Mouse (Mus musculus) ES-E14 (cell line): ENCODE data around the gene Coasy. TPM values are rescaled to one million over a fixed set of nuclear protein-coding genes. Genes with fewer than 3 reads are reported as not detected.

Source experiments
- DNase-seq: peaks from one replicate; pipeline ENCODE4 v3.0.0-alpha.2; 2013; ENCODE audit warnings: low read depth, low spot score
- H3K27ac ChIP-seq: 2 replicates; pipeline ENCODE4 v1.5.1; 2012; ENCODE audit warnings: low read depth, mild to moderate bottlenecking, low read length, moderate library complexity, mixed read lengths; ENCODE audit not compliant: poor library complexity, insufficient read depth, severe bottlenecking
- H3K36me3 ChIP-seq: 2 replicates; pipeline ENCODE4 v1.6.1; 2012; ENCODE audit warnings: mild to moderate bottlenecking, low read length, moderate library complexity, mixed read lengths; ENCODE audit not compliant: control insufficient read depth, poor library complexity, insufficient read depth, severe bottlenecking
- H3K4me1 ChIP-seq, 2 experiments: fragments of 150-350 bp in 1 of 2; sonication (generic) in 1 of 2; 2 replicates each; pipeline ENCODE4 v1.6.1; 2012; ENCODE audit warnings: low read length in 2 of 2, mild to moderate bottlenecking in 1 of 2, mixed read lengths in 1 of 2; ENCODE audit not compliant: control insufficient read depth in 2 of 2, insufficient read depth in 2 of 2, poor library complexity in 1 of 2
- H3K4me3 ChIP-seq, 2 experiments: fragments of 150-350 bp in 1 of 2; sonication (generic) in 1 of 2; 2 replicates each; pipeline ENCODE4 v1.5.1; 2012; ENCODE audit warnings: low read length in 2 of 2, low read depth in 1 of 2, mild to moderate bottlenecking in 1 of 2, mixed read lengths in 1 of 2; ENCODE audit not compliant: insufficient read depth in 1 of 2, poor library complexity in 1 of 2, severe bottlenecking in 1 of 2
- H3K9ac ChIP-seq: 2 replicates; pipeline ENCODE4 v1.6.1; 2012; ENCODE audit warnings: low read depth, mild to moderate bottlenecking, low read length, mixed read lengths; ENCODE audit not compliant: poor library complexity, insufficient read depth, severe bottlenecking
- H3K9me3 ChIP-seq: fragments of 150-350 bp; sonication (generic); 2 replicates; pipeline ENCODE4 v1.6.1; 2012; ENCODE audit warnings: low read depth, mild to moderate bottlenecking, low read length; ENCODE audit not compliant: control insufficient read depth, insufficient read depth
- CHD2 ChIP-seq: IDR thresholded peaks from 2 replicates; pipeline ENCODE4 v1.6.1; 2014; ENCODE audit warnings: mild to moderate bottlenecking, low read depth, low read length, inconsistent platforms
- HCFC1 ChIP-seq: IDR thresholded peaks from 2 replicates; pipeline ENCODE4 v1.6.1; 2012; ENCODE audit warnings: low read length, inconsistent platforms, borderline replicate concordance; ENCODE audit not compliant: insufficient read depth
- MAFK ChIP-seq: IDR thresholded peaks from 2 replicates; pipeline ENCODE4 v1.6.1; 2014; ENCODE audit warnings: mild to moderate bottlenecking, low read depth, low read length, inconsistent platforms; ENCODE audit not compliant: insufficient read depth
- ZC3H11A ChIP-seq: IDR thresholded peaks from 2 replicates; pipeline ENCODE4 v1.6.1; 2012; ENCODE audit warnings: low read depth, mild to moderate bottlenecking, inconsistent platforms, low read length, borderline replicate concordance
- ZNF384 ChIP-seq: IDR thresholded peaks from 2 replicates; pipeline ENCODE4 v1.6.1; 2012; ENCODE audit warnings: low read depth, low read length, inconsistent platforms
- in situ Hi-C, 2 experiments: fragments of 600-800 bp; cut with MboI; formaldehyde crosslinking; loops; one replicate each; pipeline ENCODE4 v1.15.1; 2025; ENCODE audit warnings: low sequenced_read_pairs in 2 of 2, inconsistent platforms in 1 of 2; ENCODE audit not compliant: unreplicated experiment in 2 of 2
- total RNA-seq: library from RNA; depleted of rRNA; stranded (reverse); fragments of 300-350 nt; gene quantifications from 2 replicates; pipeline ENCODE4 v1.2.3, GENCODE M21; 2012

Coasy gene
- total RNA-seq, 1 experiment, result 21.9 TPM

DNA sequence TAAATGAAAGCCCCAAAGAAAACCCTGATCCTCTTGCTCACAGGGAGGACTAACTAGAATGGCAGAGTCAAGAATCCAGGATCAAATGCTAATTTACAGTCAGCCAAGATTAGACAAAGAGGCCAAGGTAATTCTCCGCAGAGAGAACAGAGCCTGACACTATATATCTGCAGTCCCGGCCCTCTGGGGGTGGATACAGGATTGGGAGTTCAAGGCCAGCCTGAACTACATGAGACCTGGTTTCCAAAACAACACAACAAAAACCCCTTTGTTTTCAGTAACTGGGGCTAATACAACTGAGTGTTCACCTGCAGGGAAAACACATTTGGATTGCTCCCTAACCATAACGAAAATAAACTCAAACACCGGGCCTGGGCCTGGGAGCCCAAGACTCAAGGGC is 17.9 kb upstream of the Coasy start:
- in situ Hi-C loops, result loop anchor here in 1 of 2 experiments (10.0 kb wide), 1 partner anchor 80 kb away; no protein-coding TSS in a partner anchor
- H3K9ac ChIP-seq, result no peak overlapping the region
- H3K27ac ChIP-seq, result no peak overlapping the region; the same call in 1 of the 2 replicates
- no peak overlapping the region for H3K4me3 ChIP-seq
- peaks cover 2 to 24% of the 10 kb centered on the region in 2 experiments; a peak in 3 of 4 replicates for H3K4me1 ChIP-seq
- H3K9me3 ChIP-seq, result no peaks in the 10 kb centered on the region
- peaks cover 2% of the 10 kb centered on the region; the same call in 1 of the 2 replicates for H3K36me3 ChIP-seq
- DNase-seq, result no peak
- TF ChIP-seq HCFC1 (no peak), ZC3H11A (no peak), ZNF384 (no peak), CHD2 (no peak), MAFK (no peak)

DNA sequence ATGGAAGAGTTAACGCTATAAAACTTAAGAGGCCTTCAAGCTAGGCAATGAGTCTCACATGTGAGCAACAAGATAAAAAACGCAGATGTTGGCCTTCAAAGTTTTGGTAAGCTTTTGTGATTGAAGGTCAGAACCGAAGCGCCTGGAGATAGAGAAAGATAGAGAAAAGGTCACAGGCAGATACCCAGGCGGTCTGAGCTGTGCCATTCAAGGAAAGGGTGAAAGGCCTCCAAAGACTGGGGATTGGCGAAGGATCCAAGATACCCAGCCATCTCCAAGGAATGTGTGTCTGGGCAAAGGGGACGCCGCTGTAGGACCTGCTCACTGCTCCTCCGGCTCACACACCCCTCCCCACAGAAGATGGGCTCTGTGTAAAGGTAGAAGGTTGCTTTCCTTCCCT is 17.4 kb upstream of the Coasy start:
- Histone ChIP-seq H3K4me1 (peaks cover 2 to 24% of the 10 kb centered on the region in 2 experiments; a peak in 3 of 4 replicates), H3K9me3 (no peaks in the 10 kb centered on the region), H3K4me3 (no peak overlapping the region), H3K9ac (no peak overlapping the region), H3K27ac (no peak overlapping the region), H3K36me3 (peaks cover 2% of the 10 kb centered on the region; the same call in 1 of the 2 replicates)
- in situ Hi-C loops, result loop anchor here in 1 of 2 experiments (10.0 kb wide), 1 partner anchor 80 kb away; no protein-coding TSS in a partner anchor
- TF ChIP-seq MAFK (no peak), ZC3H11A (no peak), HCFC1 (no peak), CHD2 (no peak), ZNF384 (no peak)
- DNase-seq, result no peak

GRCm38 (mm10) chr11:101066549-101067412 is 15.6 kb upstream of the Coasy start:
- peak; percentile 83 for DNase-seq
- H3K4me3 ChIP-seq, result peak overlapping the region; percentile 14 to 45; a peak in 2 of 4 replicates
- H3K4me1 ChIP-seq, result peaks cover 5 to 26% of the 10 kb centered on the region in 2 experiments; a peak in 3 of 4 replicates
- H3K9ac ChIP-seq, result peak overlapping the region; percentile 42; the same call in 1 of the 2 replicates
- no peaks in the 10 kb centered on the region for H3K9me3 ChIP-seq
- no peak overlapping the region for H3K27ac ChIP-seq
- peaks cover 2% of the 10 kb centered on the region; the same call in 1 of the 2 replicates for H3K36me3 ChIP-seq
- TF ChIP-seq ZNF384 (0 out of 2 replicates have a peak, but pooled peaks have one; percentile 28), ZC3H11A (peak; percentile 88), HCFC1 (no peak), CHD2 (peak; percentile 97)
- in situ Hi-C loops, result loop anchor here in 1 of 2 experiments (10.0 kb wide), 1 partner anchor 82 kb away; no protein-coding TSS in a partner anchor

DNA sequence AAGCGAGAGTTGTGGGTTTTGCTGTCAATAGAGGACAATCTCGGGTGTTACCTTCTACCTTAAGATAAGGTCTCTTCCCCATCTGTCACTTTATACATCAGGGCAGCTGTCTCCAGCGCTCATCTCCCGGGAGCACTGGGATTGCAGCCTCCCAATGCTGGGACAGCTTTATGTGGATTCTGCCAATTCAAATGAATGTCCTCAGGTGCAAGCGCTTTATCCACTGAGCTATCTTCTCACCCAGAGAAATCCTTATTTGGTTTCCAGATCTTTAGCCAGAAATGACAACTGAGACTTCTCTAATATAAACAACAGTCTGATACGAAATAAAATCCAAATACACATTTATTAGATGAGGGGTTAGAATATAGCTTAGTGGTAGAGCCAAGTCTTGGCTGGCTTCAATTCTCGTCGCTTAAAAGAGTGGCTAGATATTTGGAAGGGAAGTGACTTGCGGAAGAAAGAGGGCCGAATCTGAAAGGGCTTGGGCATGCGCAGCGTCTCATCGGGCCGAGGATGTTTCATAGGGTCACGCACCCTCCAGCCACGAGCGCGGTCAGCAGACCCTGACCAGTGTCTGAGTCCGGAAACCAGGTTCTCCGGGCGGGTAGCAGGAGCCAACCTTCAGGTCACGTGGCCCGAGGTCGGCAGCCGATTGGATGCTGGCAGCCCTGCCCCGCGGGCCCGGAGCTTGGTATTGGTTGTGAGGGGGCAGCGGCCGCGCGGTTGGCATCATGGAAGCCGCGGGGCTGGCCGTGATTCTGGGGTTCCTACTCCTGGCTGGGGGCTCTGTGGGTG is 12.8 kb upstream of the Coasy start, which contains the start of gene Naglu:
Gene Naglu, plus strand, starts transcription at position 622 of the 798 bp plus-strand sequence.
- no peaks in the 10 kb centered on the region for H3K36me3 ChIP-seq
- TF ChIP-seq CHD2, result no peak
- no peak for TF ChIP-seq HCFC1
- TF ChIP-seq MAFK, result no peak
- TF ChIP-seq ZC3H11A, result no peak
- no peak for TF ChIP-seq ZNF384
- no peaks in the 10 kb centered on the region for H3K9me3 ChIP-seq
- peak within 1 kb of the TSS; percentile 72 for H3K9ac ChIP-seq
- no peak within 1 kb of the TSS for H3K27ac ChIP-seq
- peaks cover 2 to 7% of the 10 kb centered on the region in 2 experiments; a peak in 2 of 4 replicates for H3K4me1 ChIP-seq
- in situ Hi-C loops, result loop anchor here in 1 of 2 experiments (10.0 kb wide), 1 partner anchor 85 kb away; no protein-coding TSS in a partner anchor
- H3K4me3 ChIP-seq, result peak within 1 kb of the TSS; percentile 91 to 94
- DNase-seq, result peak; percentile 60
